Mouse (Mus musculus): ENCODE data around the gene Gm42715. TPM values are rescaled to one million over a fixed set of nuclear protein-coding genes. Genes with fewer than 3 reads are reported as not detected.
A peak's percentile ranks its signal among the peaks of the same experiment; 100 is the strongest.

Gene Gm42715
- polyA plus RNA-seq, 1 experiment from 2014 or later: 24.7 TPM

- Histone ChIP-seq H3K27ac (ENCODE audit: low read depth, low read length) (no peak overlapping the region), H3K36me3 (ENCODE audit: control insufficient read depth, insufficient read depth, low read length) (peaks cover 36% of the 10 kb centered on the region), H3K9me3 (ENCODE audit: control insufficient read depth, low read length) (no peaks in the 10 kb centered on the region), H3K27me3 (ENCODE audit: control insufficient read depth, insufficient read depth, low read length) (no peaks in the 10 kb centered on the region), H3K4me3 (ENCODE audit: low read depth, low read length) (no peak overlapping the region), H3K9ac (ENCODE audit: low read length) (no peak overlapping the region), H3K4me2 (ENCODE audit: low read depth, low read length, severe bottlenecking) (no peak overlapping the region), H3K4me1 (replicated peaks; ENCODE audit: control insufficient read depth, insufficient read depth, low read length) (no peaks in the 10 kb centered on the region)
- ATAC-seq (replicated peaks; ENCODE audit: low FRiP score) (no peak), DNase-seq (ENCODE audit: low spot score) (no peak)
- 95% methylated on average over 17 of the region's 17 CpGs for WGBS
These were observed 77.4 kb downstream of the Gm42715 start for GRCm38 (mm10) chr7:127596747-127597146.

GRCm38 (mm10) chr7:127600612-127601011 lies 81.2 kb downstream of the Gm42715 start:
- no peak for DNase-seq (ENCODE audit: low spot score)
- H3K4me3 ChIP-seq (ENCODE audit: low read depth, low read length): no peak overlapping the region
- no peaks in the 10 kb centered on the region for H3K4me1 ChIP-seq (replicated peaks; ENCODE audit: control insufficient read depth, insufficient read depth, low read length)
- no peaks in the 10 kb centered on the region for H3K27me3 ChIP-seq (ENCODE audit: control insufficient read depth, insufficient read depth, low read length)
- H3K9me3 ChIP-seq (ENCODE audit: control insufficient read depth, low read length): no peaks in the 10 kb centered on the region
- 96% methylated on average over 7 of the region's 7 CpGs for WGBS
- no peak overlapping the region for H3K27ac ChIP-seq (ENCODE audit: low read depth, low read length)
- no peak overlapping the region for H3K4me2 ChIP-seq (ENCODE audit: low read depth, low read length, severe bottlenecking)
- no peak overlapping the region for H3K9ac ChIP-seq (ENCODE audit: low read length)
- peaks cover 31% of the 10 kb centered on the region for H3K36me3 ChIP-seq (ENCODE audit: control insufficient read depth, insufficient read depth, low read length)
- ATAC-seq (replicated peaks; ENCODE audit: low FRiP score): no peak

- Histone ChIP-seq H3K9ac (ENCODE audit: low read length) (no peak overlapping the region), H3K27ac (ENCODE audit: low read depth, low read length) (no peak overlapping the region), H3K27me3 (ENCODE audit: control insufficient read depth, insufficient read depth, low read length) (no peaks in the 10 kb centered on the region), H3K4me3 (ENCODE audit: low read depth, low read length) (no peak overlapping the region), H3K9me3 (ENCODE audit: control insufficient read depth, low read length) (no peaks in the 10 kb centered on the region), H3K4me1 (replicated peaks; ENCODE audit: control insufficient read depth, insufficient read depth, low read length) (no peaks in the 10 kb centered on the region), H3K36me3 (ENCODE audit: control insufficient read depth, insufficient read depth, low read length) (peaks cover 25% of the 10 kb centered on the region), H3K4me2 (ENCODE audit: low read depth, low read length, severe bottlenecking) (no peak overlapping the region)
- ATAC-seq (replicated peaks; ENCODE audit: low FRiP score) (no peak), DNase-seq (ENCODE audit: low spot score) (no peak)
- 88% methylated on average over 4 of the region's 4 CpGs for WGBS
These were observed 82.4 kb downstream of the Gm42715 start for GRCm38 (mm10) chr7:127601735-127602134.

- WGBS: 95% methylated on average over 2 of the region's 2 CpGs
- Histone ChIP-seq H3K4me3 (ENCODE audit: low read depth, low read length) (no peak overlapping the region), H3K9ac (ENCODE audit: low read length) (no peak overlapping the region), H3K4me2 (ENCODE audit: low read depth, low read length, severe bottlenecking) (no peak overlapping the region), H3K27ac (ENCODE audit: low read depth, low read length) (no peak overlapping the region), H3K36me3 (ENCODE audit: control insufficient read depth, insufficient read depth, low read length) (peaks cover 18% of the 10 kb centered on the region; the same call in 1 of the 2 replicates), H3K4me1 (replicated peaks; ENCODE audit: control insufficient read depth, insufficient read depth, low read length) (no peaks in the 10 kb centered on the region), H3K9me3 (ENCODE audit: control insufficient read depth, low read length) (no peaks in the 10 kb centered on the region), H3K27me3 (ENCODE audit: control insufficient read depth, insufficient read depth, low read length) (no peaks in the 10 kb centered on the region)
- ATAC-seq (replicated peaks; ENCODE audit: low FRiP score) (no peak), DNase-seq (ENCODE audit: low spot score) (no peak)
These were observed 83.5 kb downstream of the Gm42715 start for GRCm38 (mm10) chr7:127602903-127603302.

- no peak overlapping the region for H3K27ac ChIP-seq (ENCODE audit: low read depth, low read length)
- peaks cover 18% of the 10 kb centered on the region; the same call in 1 of the 2 replicates for H3K36me3 ChIP-seq (ENCODE audit: control insufficient read depth, insufficient read depth, low read length)
- no peaks in the 10 kb centered on the region for H3K9me3 ChIP-seq (ENCODE audit: control insufficient read depth, low read length)
- DNase-seq (ENCODE audit: low spot score): no peak
- 89% methylated on average over 10 of the region's 10 CpGs for WGBS
- H3K4me2 ChIP-seq (ENCODE audit: low read depth, low read length, severe bottlenecking): no peak overlapping the region
- H3K4me1 ChIP-seq (replicated peaks; ENCODE audit: control insufficient read depth, insufficient read depth, low read length): no peaks in the 10 kb centered on the region
- no peak overlapping the region for H3K4me3 ChIP-seq (ENCODE audit: low read depth, low read length)
- H3K9ac ChIP-seq (ENCODE audit: low read length): no peak overlapping the region
- ATAC-seq (replicated peaks; ENCODE audit: low FRiP score): no peak
- no peaks in the 10 kb centered on the region for H3K27me3 ChIP-seq (ENCODE audit: control insufficient read depth, insufficient read depth, low read length)
These were observed 84.9 kb downstream of the Gm42715 start for GRCm38 (mm10) chr7:127604256-127604655.

- DNase-seq (ENCODE audit: low spot score) (no peak), ATAC-seq (replicated peaks; ENCODE audit: low FRiP score) (no peak)
- no peak overlapping the region for H3K27ac ChIP-seq (ENCODE audit: low read depth, low read length)
- H3K36me3 ChIP-seq (ENCODE audit: control insufficient read depth, insufficient read depth, low read length): peaks cover 30% of the 10 kb centered on the region
- WGBS: 82% methylated on average over 6 of the region's 6 CpGs
- H3K4me1 ChIP-seq (replicated peaks; ENCODE audit: control insufficient read depth, insufficient read depth, low read length): no peaks in the 10 kb centered on the region
- H3K9ac ChIP-seq (ENCODE audit: low read length): no peak overlapping the region
- no peak overlapping the region for H3K4me2 ChIP-seq (ENCODE audit: low read depth, low read length, severe bottlenecking)
- H3K27me3 ChIP-seq (ENCODE audit: control insufficient read depth, insufficient read depth, low read length): no peaks in the 10 kb centered on the region
- H3K9me3 ChIP-seq (ENCODE audit: control insufficient read depth, low read length): no peaks in the 10 kb centered on the region
- no peak overlapping the region for H3K4me3 ChIP-seq (ENCODE audit: low read depth, low read length)
These were observed 87.8 kb downstream of the Gm42715 start for GRCm38 (mm10) chr7:127607150-127607549.

GRCm38 (mm10) chr7:127611011-127611410 lies 91.6 kb downstream of the Gm42715 start:
- 95% methylated on average over 29 of the region's 29 CpGs for WGBS
- Histone ChIP-seq H3K36me3 (ENCODE audit: control insufficient read depth, insufficient read depth, low read length) (peaks cover 28% of the 10 kb centered on the region), H3K4me3 (ENCODE audit: low read depth, low read length) (no peak overlapping the region), H3K9ac (ENCODE audit: low read length) (no peak overlapping the region), H3K4me2 (ENCODE audit: low read depth, low read length, severe bottlenecking) (no peak overlapping the region), H3K9me3 (ENCODE audit: control insufficient read depth, low read length) (no peaks in the 10 kb centered on the region), H3K27ac (ENCODE audit: low read depth, low read length) (no peak overlapping the region), H3K27me3 (ENCODE audit: control insufficient read depth, insufficient read depth, low read length) (no peaks in the 10 kb centered on the region), H3K4me1 (replicated peaks; ENCODE audit: control insufficient read depth, insufficient read depth, low read length) (peaks cover 11% of the 10 kb centered on the region; the same call in 1 of the 2 replicates)
- ATAC-seq (replicated peaks; ENCODE audit: low FRiP score): no peak
- DNase-seq (ENCODE audit: low spot score): peak; percentile 44

- H3K4me2 ChIP-seq (ENCODE audit: low read depth, low read length, severe bottlenecking): no peak overlapping the region
- WGBS: 98% methylated on average over 26 of the region's 26 CpGs
- DNase-seq (ENCODE audit: low spot score) (peak; percentile 51), ATAC-seq (replicated peaks; ENCODE audit: low FRiP score) (no peak)
- no peak overlapping the region for H3K9ac ChIP-seq (ENCODE audit: low read length)
- no peaks in the 10 kb centered on the region for H3K9me3 ChIP-seq (ENCODE audit: control insufficient read depth, low read length)
- no peaks in the 10 kb centered on the region for H3K27me3 ChIP-seq (ENCODE audit: control insufficient read depth, insufficient read depth, low read length)
- H3K4me1 ChIP-seq (replicated peaks; ENCODE audit: control insufficient read depth, insufficient read depth, low read length): peaks cover 12% of the 10 kb centered on the region; the same call in 1 of the 2 replicates
- H3K4me3 ChIP-seq (ENCODE audit: low read depth, low read length): no peak overlapping the region
- no peak overlapping the region for H3K27ac ChIP-seq (ENCODE audit: low read depth, low read length)
- peaks cover 28% of the 10 kb centered on the region for H3K36me3 ChIP-seq (ENCODE audit: control insufficient read depth, insufficient read depth, low read length)
These were observed 92.2 kb downstream of the Gm42715 start for GRCm38 (mm10) chr7:127611561-127611960.

GRCm38 (mm10) chr7:127613501-127613900 lies 94.1 kb downstream of the Gm42715 start:
- Histone ChIP-seq H3K27me3 (ENCODE audit: control insufficient read depth, insufficient read depth, low read length) (no peaks in the 10 kb centered on the region), H3K27ac (ENCODE audit: low read depth, low read length) (no peak overlapping the region), H3K4me1 (replicated peaks; ENCODE audit: control insufficient read depth, insufficient read depth, low read length) (peaks cover 14% of the 10 kb centered on the region; the same call in 1 of the 2 replicates), H3K36me3 (ENCODE audit: control insufficient read depth, insufficient read depth, low read length) (peaks cover 28% of the 10 kb centered on the region), H3K9ac (ENCODE audit: low read length) (peak overlapping the region; percentile 97; the same call in 1 of the 2 replicates), H3K9me3 (ENCODE audit: control insufficient read depth, low read length) (no peaks in the 10 kb centered on the region), H3K4me3 (ENCODE audit: low read depth, low read length) (peak overlapping the region; percentile 2; the same call in 1 of the 2 replicates), H3K4me2 (ENCODE audit: low read depth, low read length, severe bottlenecking) (peak overlapping the region; percentile 84; the same call in 1 of the 2 replicates)
- 92% methylated on average over 8 of the region's 8 CpGs for WGBS
- no peak for DNase-seq (ENCODE audit: low spot score)
- no peak for ATAC-seq (replicated peaks; ENCODE audit: low FRiP score)
